Mouse (Mus musculus): Measurements from ENCODE around the gene Arhgap45. TPM values are rescaled to one million over a fixed set of nuclear protein-coding genes. Genes with fewer than 3 reads are reported as not detected.

Arhgap45 gene
- polyA plus RNA-seq, 1 experiment from 2014 or later, result 4.6 TPM

DNA sequence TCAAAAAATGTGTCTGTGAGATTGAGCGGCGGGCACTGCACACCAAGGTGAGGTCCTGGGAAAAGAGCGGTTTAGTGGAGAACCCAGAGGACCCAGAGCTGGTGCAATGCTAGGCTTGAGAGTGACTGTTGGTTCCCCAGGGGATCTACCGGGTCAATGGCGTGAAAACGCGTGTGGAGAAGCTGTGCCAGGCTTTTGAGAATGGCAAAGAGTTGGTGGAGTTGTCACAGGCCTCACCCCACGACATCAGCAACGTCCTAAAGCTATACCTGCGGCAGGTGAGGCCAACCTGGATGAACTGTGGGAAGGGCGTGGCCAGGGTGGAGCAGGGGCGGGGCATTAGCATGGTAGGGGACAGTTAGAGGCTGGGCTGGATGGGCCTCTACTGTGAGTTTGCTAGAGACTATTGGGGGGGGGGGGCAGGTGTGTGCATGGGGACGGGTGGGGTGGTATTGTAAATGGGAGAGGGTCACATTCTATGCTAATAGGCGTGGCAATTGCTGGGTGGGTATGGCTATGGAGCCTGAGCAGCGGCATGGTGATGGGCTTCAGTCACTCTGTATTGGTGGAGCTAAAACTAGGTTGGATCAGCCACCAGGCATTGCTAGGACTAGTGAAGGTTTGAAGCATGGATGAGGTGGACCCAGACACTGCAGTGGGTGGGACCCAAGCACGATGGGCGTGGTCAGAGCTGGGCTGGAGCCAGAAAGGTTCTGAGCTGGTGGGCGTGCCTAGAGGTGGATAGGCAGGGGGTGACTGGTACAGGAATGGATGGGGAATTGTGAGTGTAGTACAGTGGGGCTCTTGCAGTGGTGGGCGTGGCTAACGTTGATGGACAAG is 11.4 kb downstream of the Arhgap45 start:
- Histone ChIP-seq H3K4me2 (ENCODE audit: low read depth) (no peak overlapping the region), H3K27me3 (ENCODE audit: control insufficient read depth, insufficient read depth, low read length) (no peaks in the 10 kb centered on the region), H3K9me3 (ENCODE audit: control insufficient read depth, low read length) (no peaks in the 10 kb centered on the region), H3K9ac (ENCODE audit: low read length) (no peak overlapping the region), H3K36me3 (ENCODE audit: control insufficient read depth, insufficient read depth, low read length) (no peaks in the 10 kb centered on the region), H3K4me3 (ENCODE audit: low read depth, low read length) (no peak overlapping the region), H3K27ac (ENCODE audit: low read depth, low read length) (no peak overlapping the region), H3K4me1 (ENCODE audit: control insufficient read depth, insufficient read depth, low read length) (no peaks in the 10 kb centered on the region)
- DNase-seq (ENCODE audit: low spot score) (no peak), ATAC-seq (ENCODE audit: insufficient read depth, low FRiP score, low TSS enrichment) (no peak)
- 74% methylated on average over 20 of the region's 20 CpGs for WGBS

DNA sequence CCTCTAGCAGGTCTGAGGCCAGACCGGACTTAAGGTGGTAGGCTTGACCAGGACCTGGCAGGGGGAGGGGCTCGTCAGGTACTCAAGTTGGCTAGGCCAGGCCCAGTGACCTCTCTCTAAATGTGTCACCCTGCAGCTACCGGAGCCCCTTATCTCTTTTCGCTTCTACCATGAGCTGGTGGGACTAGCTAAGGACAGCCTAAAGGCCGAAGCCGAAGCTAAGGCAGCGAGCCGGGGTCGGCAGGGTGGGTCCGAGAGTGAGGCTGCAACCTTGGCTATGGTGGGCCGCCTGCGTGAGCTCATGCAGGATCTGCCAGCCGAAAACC is 12.0 kb downstream of the Arhgap45 start:
- ATAC-seq (ENCODE audit: insufficient read depth, low FRiP score, low TSS enrichment) (no peak), DNase-seq (ENCODE audit: low spot score) (no peak)
- no peak overlapping the region for H3K4me2 ChIP-seq (ENCODE audit: low read depth)
- H3K4me1 ChIP-seq (ENCODE audit: control insufficient read depth, insufficient read depth, low read length), result no peaks in the 10 kb centered on the region
- no peak overlapping the region for H3K4me3 ChIP-seq (ENCODE audit: low read depth, low read length)
- no peaks in the 10 kb centered on the region for H3K36me3 ChIP-seq (ENCODE audit: control insufficient read depth, insufficient read depth, low read length)
- 91% methylated on average over 13 of the region's 13 CpGs for WGBS
- no peaks in the 10 kb centered on the region for H3K27me3 ChIP-seq (ENCODE audit: control insufficient read depth, insufficient read depth, low read length)
- no peak overlapping the region for H3K27ac ChIP-seq (ENCODE audit: low read depth, low read length)
- no peak overlapping the region for H3K9ac ChIP-seq (ENCODE audit: low read length)
- no peaks in the 10 kb centered on the region for H3K9me3 ChIP-seq (ENCODE audit: control insufficient read depth, low read length)

DNA sequence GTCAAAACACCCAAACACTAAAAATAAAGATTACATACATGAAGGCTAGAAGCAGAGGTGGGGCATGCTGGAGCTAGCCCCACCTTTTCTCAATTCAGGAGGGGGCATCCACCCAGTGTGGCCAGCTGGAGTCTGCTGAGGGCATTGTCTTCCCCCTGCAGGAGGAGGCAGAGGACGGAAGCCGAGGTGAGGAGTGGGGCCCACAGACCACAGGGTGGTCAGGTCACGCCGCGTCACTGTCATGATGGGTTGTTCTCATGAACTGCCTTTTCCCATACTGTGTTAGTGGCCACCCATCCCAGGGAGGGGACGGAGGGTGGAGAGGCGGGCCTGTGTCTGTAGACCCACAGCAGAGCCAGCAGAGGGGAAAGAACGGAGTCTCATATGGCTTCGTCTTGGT is 13.7 kb downstream of the Arhgap45 start:
- ATAC-seq (ENCODE audit: insufficient read depth, low FRiP score, low TSS enrichment), result no peak
- 82% methylated on average over 8 of the region's 9 CpGs for WGBS

DNA sequence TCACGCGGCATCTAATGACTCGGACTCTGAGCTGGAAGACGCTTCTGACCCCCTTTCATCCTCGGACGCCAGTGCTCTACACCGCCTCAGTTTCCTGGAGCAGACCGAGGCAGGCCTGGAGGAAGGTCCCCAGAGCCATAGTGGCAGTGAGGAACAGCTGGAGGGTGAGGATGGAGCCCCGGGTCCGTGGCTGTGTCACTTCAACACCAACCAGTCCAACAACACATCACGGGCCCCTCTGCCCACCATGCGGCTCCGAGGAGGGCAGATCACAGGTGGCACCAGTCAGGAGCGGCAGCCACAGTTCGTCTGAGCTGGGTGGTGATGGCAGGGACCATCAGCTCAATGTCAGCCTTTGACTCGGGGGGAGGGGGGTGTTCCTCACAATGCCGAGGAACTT is 14.3 kb downstream of the Arhgap45 start:
- Histone ChIP-seq H3K9ac (ENCODE audit: low read length) (no peak overlapping the region), H3K4me2 (ENCODE audit: low read depth) (no peak overlapping the region), H3K4me1 (ENCODE audit: control insufficient read depth, insufficient read depth, low read length) (no peaks in the 10 kb centered on the region), H3K4me3 (ENCODE audit: low read depth, low read length) (no peak overlapping the region), H3K27me3 (ENCODE audit: control insufficient read depth, insufficient read depth, low read length) (no peaks in the 10 kb centered on the region), H3K27ac (ENCODE audit: low read depth, low read length) (no peak overlapping the region), H3K9me3 (ENCODE audit: control insufficient read depth, low read length) (no peaks in the 10 kb centered on the region), H3K36me3 (ENCODE audit: control insufficient read depth, insufficient read depth, low read length) (peaks cover 5% of the 10 kb centered on the region; the same call in 1 of the 2 replicates)
- ATAC-seq (ENCODE audit: insufficient read depth, low FRiP score, low TSS enrichment), result no peak
- DNase-seq (ENCODE audit: low spot score), result no peak
- 87% methylated on average over 17 of the region's 17 CpGs for WGBS

More for the DNA sequence above, 13.7 kb downstream of the Arhgap45 start:
- Histone ChIP-seq H3K27ac (ENCODE audit: low read depth, low read length) (no peak overlapping the region), H3K9me3 (ENCODE audit: control insufficient read depth, low read length) (no peaks in the 10 kb centered on the region), H3K36me3 (ENCODE audit: control insufficient read depth, insufficient read depth, low read length) (peaks cover 2% of the 10 kb centered on the region; the same call in 1 of the 2 replicates), H3K4me3 (ENCODE audit: low read depth, low read length) (no peak overlapping the region), H3K27me3 (ENCODE audit: control insufficient read depth, insufficient read depth, low read length) (no peaks in the 10 kb centered on the region), H3K4me2 (ENCODE audit: low read depth) (no peak overlapping the region), H3K4me1 (ENCODE audit: control insufficient read depth, insufficient read depth, low read length) (no peaks in the 10 kb centered on the region), H3K9ac (ENCODE audit: low read length) (no peak overlapping the region)
- no peak for DNase-seq (ENCODE audit: low spot score)

- 81% methylated on average over 5 of the region's 5 CpGs for WGBS
- Histone ChIP-seq H3K4me2 (ENCODE audit: low read depth) (no peak overlapping the region), H3K9me3 (ENCODE audit: control insufficient read depth, low read length) (no peaks in the 10 kb centered on the region), H3K4me1 (ENCODE audit: control insufficient read depth, insufficient read depth, low read length) (peaks cover 2% of the 10 kb centered on the region), H3K36me3 (ENCODE audit: control insufficient read depth, insufficient read depth, low read length) (peaks cover 23% of the 10 kb centered on the region), H3K27me3 (ENCODE audit: control insufficient read depth, insufficient read depth, low read length) (no peaks in the 10 kb centered on the region), H3K9ac (ENCODE audit: low read length) (no peak overlapping the region), H3K27ac (ENCODE audit: low read depth, low read length) (no peak overlapping the region), H3K4me3 (ENCODE audit: low read depth, low read length) (no peak overlapping the region)
- DNase-seq (ENCODE audit: low spot score) (no peak), ATAC-seq (ENCODE audit: insufficient read depth, low FRiP score, low TSS enrichment) (no peak)
These were observed 16.5 kb downstream of the Arhgap45 start for GRCm38 (mm10) chr10:80032799-80033480.

GRCm38 (mm10) chr10:80033511-80034391 is 17.3 kb downstream of the Arhgap45 start:
- no peak overlapping the region for H3K27ac ChIP-seq (ENCODE audit: low read depth, low read length)

DNA sequence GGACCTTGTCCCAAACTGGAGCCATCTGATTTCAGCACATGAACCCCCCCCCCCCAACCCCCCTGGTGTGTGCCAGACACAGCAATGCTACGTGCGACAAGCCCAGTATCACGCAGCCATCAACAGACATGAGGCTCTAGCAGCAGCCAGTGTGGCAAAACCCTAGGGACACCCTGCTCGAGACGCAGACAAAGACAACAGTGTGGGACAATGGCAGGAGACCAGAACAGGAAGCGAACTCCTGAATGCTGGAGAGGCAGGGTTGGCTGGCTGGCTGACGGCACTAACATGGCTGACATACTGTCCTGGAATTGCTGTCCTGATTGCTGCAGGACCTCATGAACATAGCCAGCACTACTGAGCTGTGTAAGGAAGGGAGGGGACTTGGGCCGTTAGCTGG is 18.7 kb downstream of the Arhgap45 start:
- no peak for ATAC-seq (ENCODE audit: insufficient read depth, low FRiP score, low TSS enrichment)
- no peaks in the 10 kb centered on the region for H3K9me3 ChIP-seq (ENCODE audit: control insufficient read depth, low read length)

More at GRCm38 (mm10) chr10:80033511-80034391, 17.3 kb downstream of the Arhgap45 start:
- Histone ChIP-seq H3K4me2 (ENCODE audit: low read depth) (no peak overlapping the region), H3K4me3 (ENCODE audit: low read depth, low read length) (no peak overlapping the region), H3K27me3 (ENCODE audit: control insufficient read depth, insufficient read depth, low read length) (no peaks in the 10 kb centered on the region), H3K36me3 (ENCODE audit: control insufficient read depth, insufficient read depth, low read length) (peaks cover 23% of the 10 kb centered on the region), H3K9ac (ENCODE audit: low read length) (no peak overlapping the region), H3K4me1 (ENCODE audit: control insufficient read depth, insufficient read depth, low read length) (peaks cover 10% of the 10 kb centered on the region), H3K9me3 (ENCODE audit: control insufficient read depth, low read length) (no peaks in the 10 kb centered on the region)
- 44% methylated on average over 9 of the region's 9 CpGs for WGBS
- DNase-seq (ENCODE audit: low spot score) (peak; percentile 33), ATAC-seq (ENCODE audit: insufficient read depth, low FRiP score, low TSS enrichment) (no peak)

GRCm38 (mm10) chr10:80035686-80036085 is 19.2 kb downstream of the Arhgap45 start:
- WGBS, result 96% methylated on average over 5 of the region's 5 CpGs
- Histone ChIP-seq H3K4me3 (ENCODE audit: low read depth, low read length) (no peak overlapping the region), H3K9ac (ENCODE audit: low read length) (no peak overlapping the region), H3K36me3 (ENCODE audit: control insufficient read depth, insufficient read depth, low read length) (peaks cover 23% of the 10 kb centered on the region), H3K27me3 (ENCODE audit: control insufficient read depth, insufficient read depth, low read length) (no peaks in the 10 kb centered on the region), H3K27ac (ENCODE audit: low read depth, low read length) (no peak overlapping the region), H3K9me3 (ENCODE audit: control insufficient read depth, low read length) (no peaks in the 10 kb centered on the region), H3K4me1 (ENCODE audit: control insufficient read depth, insufficient read depth, low read length) (peaks cover 11% of the 10 kb centered on the region), H3K4me2 (ENCODE audit: low read depth) (no peak overlapping the region)
- DNase-seq (ENCODE audit: low spot score) (no peak), ATAC-seq (ENCODE audit: insufficient read depth, low FRiP score, low TSS enrichment) (no peak)

More for the DNA sequence above, 18.7 kb downstream of the Arhgap45 start:
- Histone ChIP-seq H3K4me3 (ENCODE audit: low read depth, low read length) (no peak overlapping the region), H3K36me3 (ENCODE audit: control insufficient read depth, insufficient read depth, low read length) (peaks cover 23% of the 10 kb centered on the region), H3K9ac (ENCODE audit: low read length) (no peak overlapping the region), H3K4me2 (ENCODE audit: low read depth) (no peak overlapping the region), H3K27me3 (ENCODE audit: control insufficient read depth, insufficient read depth, low read length) (no peaks in the 10 kb centered on the region), H3K27ac (ENCODE audit: low read depth, low read length) (no peak overlapping the region), H3K4me1 (ENCODE audit: control insufficient read depth, insufficient read depth, low read length) (peaks cover 11% of the 10 kb centered on the region)
- WGBS, result 85% methylated on average over 8 of the region's 8 CpGs
- no peak for DNase-seq (ENCODE audit: low spot score)
